Mouse (Mus musculus) embryo, embryonic 9.5 days (tissue): ENCODE results near the gene Vamp3.

Experiments
- DNase-seq: peaks from one replicate; pipeline ENCODE4 v3.0.0-alpha.2; 2017; ENCODE audit errors: extremely low spot score

Gene Vamp3

DNA sequence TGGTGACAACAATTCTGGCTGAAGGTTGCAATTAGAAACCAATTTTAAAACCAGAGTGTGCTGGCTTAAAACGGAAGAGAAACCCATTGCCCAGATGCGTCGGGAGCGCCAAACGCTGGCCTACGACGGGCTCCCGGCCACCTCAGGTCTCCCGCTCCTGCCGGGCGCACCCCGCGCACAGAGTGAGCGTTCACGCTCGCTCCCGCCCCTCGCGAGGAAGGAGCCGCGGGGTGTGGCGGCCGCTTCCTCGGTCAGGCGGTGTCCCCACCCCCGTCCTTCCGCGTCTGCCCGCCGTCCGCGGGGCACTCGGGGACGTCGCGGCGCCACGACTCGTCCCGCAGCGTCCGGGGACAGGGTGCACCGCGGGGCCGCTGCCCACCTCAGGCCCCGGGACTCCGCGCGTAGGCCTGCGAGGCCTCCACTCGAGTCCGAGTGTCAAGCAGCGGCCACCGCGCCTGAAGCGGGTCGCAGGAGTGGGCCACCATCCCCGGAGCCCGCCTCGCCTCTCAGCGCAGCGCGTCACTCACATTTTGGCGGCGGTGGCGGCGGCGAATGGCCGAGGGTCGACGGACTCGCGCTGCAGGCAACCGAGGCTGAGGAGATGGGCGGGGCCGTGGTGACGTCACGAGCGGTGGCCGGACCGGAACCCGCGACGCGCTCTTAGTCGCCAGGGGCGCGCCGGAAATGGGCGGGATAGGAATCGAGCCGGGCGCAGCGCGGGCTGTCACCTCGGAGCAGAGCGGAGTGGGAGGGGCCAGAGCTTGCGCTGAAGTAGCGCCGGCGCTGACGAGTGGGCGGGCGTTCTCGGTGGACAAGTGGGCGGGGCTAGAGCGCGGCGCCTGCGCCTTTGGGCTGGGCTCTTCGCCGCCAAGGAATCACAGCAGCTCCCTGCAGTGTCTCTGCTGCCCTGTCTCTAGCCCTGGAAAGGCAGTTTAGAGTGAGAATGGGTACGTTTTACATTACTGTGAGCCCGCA, at the start of gene Vamp3:
Gene Vamp3, minus strand, starts transcription at position 617 of the 975 bp plus-strand sequence.
- DNase-seq: peak; percentile 99

DNA sequence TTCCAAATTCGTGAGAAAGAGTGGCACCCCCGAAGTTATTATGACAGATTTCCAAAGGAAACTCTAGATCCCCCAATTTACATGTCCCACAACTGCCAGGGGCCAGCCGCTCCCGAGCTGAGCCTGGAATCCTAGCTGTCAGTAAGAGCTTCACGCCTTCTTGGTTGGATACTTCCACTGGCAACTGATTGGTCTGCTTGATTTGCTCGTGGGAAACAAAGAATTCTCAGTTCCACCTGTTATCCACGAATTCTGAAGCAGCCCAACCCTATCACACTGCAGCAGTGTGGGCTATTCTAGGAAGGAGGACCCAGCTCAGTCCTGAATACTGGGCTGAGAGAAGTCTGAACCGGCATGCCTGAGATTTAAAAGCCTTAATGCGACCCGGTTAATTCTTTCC, 48.7 kb upstream of the Vamp3 start:
- no peak for DNase-seq

DNA sequence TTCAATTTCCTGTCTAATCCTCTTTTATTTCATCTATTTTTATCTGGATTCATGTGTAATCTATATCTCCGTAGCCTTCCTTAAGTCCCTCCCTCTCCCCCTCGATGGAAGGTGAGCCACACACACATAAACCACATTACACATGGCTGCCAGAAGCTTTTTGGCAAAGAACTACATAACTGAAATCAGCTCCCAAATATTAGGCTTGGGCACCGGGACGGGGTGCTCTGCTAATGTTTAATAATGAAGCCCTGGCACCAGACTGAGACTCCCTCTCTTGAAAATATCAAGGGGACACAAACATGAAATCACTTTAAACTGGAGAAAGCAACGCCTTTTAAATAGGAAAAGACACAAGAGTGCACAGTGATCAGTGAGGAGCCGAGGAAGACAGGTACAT, 48.1 kb upstream of the Vamp3 start:
- no peak for DNase-seq

DNA sequence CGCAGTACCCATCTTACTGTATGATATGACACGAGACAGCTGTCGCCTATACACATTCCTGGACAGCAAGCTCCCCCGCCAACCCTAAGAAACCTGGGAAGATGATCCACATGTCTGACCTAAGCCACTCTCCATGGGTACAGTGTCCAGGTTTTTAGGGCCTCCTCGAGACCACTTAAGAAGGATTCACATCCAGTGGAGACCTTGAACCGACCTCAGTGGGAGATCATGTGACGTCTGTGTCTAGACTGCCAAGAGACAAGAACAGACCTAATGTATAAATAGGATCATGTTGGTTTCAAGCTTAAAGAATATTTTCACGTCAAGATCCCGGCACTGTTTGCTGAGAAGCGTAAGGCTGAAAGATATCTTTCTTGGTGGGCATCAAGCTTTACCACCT, 46.4 kb upstream of the Vamp3 start:
- no peak for DNase-seq

DNA sequence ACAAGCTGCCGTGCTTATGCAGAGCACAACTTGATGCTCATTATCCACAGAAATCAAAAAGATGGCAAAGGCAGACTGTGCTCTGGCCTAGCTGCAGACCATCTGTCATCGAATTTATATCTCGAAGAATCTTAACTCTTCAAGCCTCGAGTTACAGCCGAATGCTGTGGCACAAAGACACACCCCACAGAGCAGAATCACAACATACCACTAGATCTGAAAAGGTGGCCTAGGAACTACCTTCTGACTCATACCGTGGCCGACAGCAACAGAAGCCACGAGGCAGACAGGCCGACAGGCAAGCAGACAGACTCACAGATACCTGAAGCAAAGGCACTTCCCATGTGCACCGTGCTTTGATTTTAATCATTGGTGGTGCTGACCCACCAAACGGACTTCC, 45.9 kb upstream of the Vamp3 start:
- no peak for DNase-seq

DNA sequence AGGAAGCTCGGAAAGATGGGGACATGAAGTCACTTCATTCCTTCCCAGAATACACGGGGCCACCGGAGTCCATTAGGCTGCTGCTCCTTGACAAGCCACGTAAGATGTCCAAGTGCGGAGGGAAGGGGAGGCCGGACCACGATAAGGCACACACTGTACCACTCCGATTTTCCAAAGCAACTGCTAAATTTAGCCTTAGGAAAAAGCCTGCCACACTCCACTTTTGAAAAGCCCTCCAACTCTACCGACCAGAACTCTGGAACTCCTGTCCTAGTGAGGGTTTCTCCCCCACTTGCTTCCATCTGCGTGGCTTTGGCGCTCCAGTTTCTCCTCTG, 39.3 kb upstream of the Vamp3 start:
- no peak for DNase-seq

DNA sequence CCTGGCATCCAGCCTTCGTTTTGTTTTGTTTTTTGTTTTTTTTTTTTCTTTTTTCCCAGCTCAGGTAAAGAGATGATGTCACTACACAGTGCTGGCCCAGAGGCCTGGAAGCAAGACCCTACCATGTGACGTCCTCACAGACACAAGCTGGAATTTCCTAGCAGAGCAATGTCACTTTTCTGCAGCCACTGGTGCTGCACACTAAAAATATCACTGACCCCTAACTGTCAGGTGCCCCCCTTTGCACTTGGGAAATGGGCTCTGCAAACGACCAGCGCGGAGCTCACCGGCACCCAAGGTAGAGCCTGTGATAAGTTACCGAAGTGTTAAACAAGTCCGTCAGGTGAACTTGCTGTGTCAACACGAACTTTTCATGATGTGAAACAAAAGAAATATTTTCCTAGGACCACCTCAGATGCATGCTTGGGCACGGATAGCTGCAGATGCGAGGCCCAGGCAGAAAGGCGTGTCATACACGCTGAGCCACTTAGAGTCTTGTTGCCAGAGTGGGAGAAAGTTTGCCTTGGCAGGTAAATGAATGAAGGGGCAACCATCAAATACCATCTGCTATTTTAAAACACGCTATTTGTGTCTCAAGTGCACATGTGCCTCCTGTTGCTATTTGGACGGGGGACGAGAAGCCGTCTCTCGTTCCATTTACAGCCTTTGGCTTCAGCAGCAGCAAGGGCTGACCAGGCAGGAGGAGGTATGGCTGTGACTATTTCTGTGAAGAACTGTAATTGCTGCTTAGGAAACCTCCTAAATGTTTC, 38.8 kb upstream of the Vamp3 start:
- DNase-seq: no peak

DNA sequence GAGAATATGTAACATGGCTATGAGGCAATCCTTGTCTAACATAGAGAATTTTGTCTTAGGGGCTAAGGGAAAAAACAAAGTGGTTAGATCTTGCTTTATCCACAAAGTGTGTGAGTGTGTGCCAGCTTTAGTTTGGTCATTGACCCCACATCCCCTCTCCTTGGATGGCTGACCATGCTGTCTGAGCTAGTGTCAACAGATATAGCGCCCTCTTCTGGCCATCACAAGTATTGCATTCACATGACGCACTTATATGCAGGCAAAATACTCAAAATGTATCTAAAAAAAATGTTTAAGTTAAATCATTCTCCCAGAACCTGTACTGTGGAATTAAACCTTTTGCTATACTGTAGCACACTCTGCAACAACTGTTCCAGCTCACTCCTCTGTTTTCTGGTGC, 37.4 kb upstream of the Vamp3 start:
- peak; percentile 20 for DNase-seq

DNA sequence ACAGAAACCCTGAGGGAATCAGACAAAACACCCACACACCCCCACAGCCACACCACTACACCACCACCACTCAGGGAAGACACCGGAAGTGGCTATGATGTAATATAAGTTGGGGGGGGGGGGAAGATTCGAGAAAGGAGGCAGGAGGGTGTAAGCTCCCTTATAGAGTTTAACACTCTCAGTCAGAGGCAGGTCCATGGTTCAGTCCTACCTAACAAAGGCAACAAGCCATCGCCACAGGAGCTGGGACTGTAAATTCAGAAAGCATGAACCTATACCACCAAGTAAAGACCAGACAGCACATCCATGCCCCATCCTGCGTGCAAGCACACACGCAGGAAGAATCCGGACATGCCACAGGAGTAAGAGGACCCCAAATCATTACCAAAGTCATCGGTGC, 31.5 kb upstream of the Vamp3 start, which contains the start of gene Gm13090:
Gene Gm13090, plus strand, starts transcription at position 301 of the 400 bp plus-strand sequence.
- DNase-seq: no peak

DNA sequence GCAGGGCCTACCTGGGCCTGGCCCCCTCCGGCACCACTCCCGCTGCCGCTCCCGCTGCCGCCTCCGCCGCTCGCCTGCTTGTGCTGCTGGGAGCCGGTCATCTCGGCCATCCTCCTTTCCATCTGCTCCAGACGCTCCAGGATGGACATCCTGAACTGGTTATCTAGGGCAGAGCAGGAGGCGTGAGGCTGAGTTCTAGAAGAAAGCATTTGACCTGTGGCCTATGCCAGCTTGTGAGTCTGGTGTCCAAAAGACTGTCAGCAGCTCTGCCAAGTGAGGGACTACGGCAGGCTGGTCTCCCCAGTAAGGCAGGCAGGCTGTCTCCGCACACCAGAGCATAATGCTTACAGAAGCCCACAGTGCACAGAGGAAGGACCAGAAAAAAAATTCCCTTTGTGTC, 31.1 kb upstream of the Vamp3 start:
- no peak for DNase-seq

DNA sequence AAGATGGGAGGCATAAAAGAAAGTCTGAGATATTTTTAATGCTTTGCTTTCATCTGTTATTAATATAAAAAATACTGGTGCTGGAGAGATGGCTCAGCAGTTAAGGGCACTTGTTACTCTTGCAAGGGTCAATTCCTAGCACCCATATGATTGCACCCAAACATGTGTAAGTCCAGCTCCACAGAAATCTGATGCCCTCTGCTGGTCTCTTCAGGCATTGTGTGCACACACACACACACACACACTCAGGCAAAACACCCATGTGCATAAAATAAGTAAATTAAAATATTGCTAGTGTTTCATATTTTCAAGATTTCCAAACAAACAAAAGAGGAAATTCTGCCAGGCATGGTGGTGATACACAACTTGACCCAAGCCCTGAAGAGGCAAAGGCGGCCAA, 29.6 kb upstream of the Vamp3 start:
- DNase-seq: no peak

DNA sequence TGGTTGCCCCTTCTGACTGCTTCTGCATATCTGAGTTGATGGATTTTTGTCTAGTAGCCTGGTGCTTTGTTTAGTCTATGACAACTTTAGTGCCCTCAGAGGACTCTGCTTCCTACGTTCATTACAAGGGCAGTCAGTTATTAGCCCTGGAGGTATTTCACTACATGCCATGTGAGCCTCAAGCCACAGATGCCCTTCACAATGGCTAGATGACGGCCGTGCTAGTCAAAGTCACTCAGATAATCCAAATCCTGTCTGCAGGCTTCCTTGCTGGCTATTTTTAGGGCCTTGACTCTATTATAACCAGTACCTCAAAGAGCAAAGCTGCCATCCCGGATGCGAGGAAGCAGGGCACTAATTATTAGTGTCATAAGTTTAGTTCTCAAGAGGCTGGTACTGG, 25.3 kb upstream of the Vamp3 start:
- DNase-seq: no peak

DNA sequence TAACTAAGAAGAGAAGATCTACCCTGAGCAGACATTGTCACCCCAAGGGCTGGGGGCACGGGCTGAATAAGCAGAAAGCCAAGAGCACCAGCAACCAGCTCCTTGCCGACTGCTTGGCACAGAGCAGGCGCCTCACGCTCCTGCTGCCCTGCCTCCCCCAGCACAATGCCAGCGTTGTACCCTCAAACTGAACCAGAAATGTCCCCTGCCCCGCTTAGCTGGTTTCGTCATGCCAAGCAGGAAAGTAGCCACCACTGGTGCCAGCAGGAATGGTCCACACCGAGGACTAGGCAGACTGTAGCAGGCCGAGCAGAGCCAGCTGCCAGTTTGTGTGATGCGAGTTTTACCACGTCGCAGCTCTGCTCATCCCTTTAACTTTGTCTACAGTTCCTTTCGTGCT, 24.2 kb upstream of the Vamp3 start:
- DNase-seq: no peak

DNA sequence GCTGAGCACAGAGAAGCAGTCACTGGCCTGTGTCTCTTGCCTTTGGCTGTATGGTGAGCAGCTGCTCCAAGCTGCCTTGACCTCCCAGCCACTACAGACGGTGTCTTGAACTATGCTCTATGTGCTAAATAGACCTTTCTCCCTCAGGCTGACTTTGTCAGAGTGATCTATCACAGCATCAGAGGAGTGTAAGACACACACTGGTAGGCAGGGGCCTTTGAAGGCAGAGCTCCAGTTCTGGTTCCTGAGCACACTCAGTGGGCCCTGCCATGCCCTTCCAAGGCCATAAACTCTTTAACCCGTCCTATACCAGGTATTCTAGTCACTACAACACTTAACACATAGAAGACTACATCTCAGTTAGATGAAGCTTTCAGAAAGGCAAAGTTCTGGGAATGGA, 23.6 kb upstream of the Vamp3 start:
- no peak for DNase-seq

DNA sequence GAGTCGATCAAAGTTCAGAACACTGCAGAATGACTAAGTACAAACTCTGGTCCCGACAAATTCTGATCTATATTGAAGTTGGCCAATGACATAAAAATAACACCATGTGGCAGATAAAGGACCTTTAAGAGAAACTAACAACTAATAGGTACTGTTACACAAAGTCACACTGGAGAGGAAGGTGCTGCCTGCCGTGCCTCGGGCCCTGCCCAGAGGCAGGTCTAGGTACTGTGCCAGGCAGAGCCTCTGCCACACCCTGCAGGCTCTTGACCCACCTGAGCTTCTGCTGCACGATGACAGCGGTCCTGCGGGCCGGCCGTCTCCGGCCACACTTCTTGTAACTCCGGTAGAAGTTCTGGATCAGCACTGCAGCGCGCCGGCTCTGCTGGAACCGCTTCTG, 17.1 kb upstream of the Vamp3 start:
- DNase-seq: no peak

DNA sequence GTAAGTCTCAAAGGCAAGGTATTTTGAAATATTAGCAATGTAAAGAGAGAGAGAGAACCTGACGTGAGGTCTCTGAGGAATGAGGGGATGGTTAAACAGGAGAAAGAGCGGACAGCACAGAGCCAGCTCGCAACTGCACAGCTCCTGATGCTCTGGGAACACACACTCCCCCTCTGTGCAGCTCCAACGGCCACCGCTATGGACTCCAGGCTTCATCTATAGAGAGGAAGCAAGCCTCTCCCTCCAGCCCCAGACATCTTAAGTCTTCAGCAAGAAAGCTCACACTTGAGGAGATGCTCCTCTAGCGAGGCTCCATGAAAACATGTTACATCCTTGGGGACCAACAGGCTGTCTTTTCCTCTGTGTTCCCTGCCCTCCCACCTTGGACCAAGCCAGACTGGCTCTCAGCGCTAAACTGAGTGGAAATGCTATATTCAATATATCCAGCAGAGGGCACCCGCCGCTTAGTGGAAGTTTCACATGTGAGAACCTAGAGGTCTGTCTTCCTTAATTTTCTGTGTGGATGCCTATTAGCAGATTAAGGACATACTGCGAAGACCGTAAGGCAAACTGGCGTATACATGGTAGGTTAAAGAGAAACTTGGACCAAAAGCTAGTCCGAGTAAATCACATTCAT, 15.5 kb upstream of the Vamp3 start:
- peak; percentile 75 for DNase-seq

DNA sequence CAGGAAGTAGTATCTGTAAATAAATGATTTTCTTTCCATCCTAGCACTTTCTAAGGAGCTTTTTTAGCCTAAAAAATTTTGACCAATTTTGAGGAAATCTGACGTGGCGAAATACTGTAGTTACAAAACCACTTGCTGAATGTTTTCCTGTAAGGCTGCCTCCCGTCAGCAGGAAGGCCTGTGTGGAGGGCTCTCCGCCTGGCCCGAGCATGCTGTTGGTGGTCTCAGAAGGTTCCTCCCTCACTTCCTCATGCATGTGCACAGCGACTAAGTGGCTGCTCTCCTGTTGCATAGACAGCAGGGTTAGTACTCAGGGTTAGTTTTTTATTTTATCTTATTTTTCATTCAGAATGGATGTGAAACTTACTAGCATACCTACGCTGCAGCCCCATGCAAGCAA, 13.2 kb upstream of the Vamp3 start:
- DNase-seq: no peak

DNA sequence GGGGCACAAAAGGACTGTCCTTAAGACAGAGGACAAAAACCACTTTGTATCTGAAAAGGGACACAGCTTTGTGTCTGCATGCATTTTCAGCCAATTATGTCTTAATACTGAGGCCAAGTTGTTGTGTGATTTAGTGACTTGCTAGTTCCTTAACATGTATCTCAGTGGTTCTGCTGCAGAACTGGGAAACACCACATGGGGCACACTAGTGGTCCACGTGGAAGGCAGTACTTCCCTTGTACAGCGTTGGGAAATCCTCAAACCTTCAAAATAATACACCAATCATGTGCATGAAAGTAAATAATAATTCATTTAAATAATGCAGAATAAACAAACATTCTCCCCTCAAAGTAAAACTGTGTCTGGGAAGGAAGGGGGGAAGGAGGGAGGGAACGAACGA, 11.0 kb upstream of the Vamp3 start:
- no peak for DNase-seq

DNA sequence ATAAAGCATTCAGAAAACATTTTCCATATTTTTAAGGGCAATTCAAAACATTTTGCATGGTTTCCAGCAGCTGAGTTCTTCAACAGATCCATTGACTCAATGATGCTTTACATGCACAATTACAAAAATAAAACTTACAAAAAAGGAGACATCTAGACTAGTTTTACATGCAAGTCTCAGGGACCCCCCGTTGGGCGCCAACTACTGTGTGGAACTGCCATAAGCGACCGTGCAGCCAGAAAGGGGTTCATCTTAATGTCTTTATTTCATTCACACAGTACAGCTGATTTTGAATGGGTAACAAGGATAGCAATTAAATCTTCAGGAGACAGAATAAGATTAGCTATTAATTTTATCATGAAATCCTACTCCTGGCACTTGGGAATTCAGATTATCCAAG, 1.8 kb upstream of the Vamp3 start:
- DNase-seq: no peak

DNA sequence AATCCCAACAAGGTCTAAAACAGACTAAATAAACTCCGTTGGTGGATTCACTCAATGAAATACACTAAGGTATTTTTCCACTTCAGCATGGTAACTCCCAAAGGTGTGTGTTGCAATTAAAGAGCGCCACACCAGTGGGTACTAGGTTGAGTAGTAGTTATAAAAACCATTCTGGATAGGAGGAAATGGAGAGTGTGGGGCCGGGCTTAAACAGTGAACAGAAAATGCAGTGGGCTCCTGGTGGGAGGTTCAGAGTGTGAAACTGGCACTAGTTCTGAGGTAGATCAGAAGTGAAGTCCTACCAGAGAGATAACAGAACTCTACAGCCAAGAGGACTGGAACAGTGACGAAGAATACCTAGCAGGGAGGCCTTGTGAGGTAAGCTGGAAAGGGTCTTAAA, 871 bp upstream of the Vamp3 start:
- DNase-seq: no peak

DNA sequence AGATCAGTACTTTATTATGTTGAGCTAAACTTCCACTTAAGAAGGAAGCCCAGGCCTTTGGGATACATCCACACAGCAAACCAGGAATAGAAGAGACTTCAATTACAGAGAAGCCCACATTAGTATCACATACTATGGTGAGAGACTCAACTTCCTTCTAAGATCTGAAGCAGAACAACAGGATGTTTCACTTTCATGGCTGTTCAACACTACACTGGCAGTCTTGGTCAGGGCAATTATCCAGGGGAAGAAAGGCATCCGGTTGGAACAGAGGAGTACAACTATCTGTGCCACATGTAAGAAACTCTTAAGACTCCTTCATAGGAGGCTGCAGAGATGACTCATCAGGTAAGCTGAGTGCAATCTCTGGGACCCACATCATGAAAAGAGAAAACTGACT, 6.6 kb downstream of the Vamp3 start:
- no peak for DNase-seq

DNA sequence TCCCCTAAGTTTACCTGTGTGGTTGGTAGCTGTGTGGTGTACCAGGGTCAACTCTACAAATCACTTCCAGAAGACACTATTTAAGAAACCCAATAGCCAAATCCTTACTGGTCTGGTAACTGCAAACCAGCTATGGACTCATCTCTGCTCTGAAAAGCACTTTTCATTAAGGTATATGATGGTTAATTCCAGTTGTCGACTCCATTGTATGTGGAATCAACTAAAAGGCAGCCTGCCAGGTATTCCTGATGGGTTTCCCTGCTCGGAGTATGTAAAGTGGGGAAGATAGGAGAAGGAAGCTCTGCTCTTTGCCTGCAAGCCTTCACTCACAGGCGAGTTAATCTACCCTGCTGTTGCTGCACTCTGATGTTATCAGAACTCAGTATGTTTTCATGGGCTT, 11.2 kb downstream of the Vamp3 start:
- DNase-seq: no peak
